Mouse (Mus musculus) megakaryocyte, embryonic 14.5 days (primary cell): ENCODE measurements around the gene Col12a1. TPM values are rescaled to one million over a fixed set of nuclear protein-coding genes. Genes with fewer than 3 reads are reported as not detected.

Source experiments
- H3K27me3 ChIP-seq: replicated peaks from 2 replicates; pipeline ENCODE3; 2012; ENCODE audit warnings: inconsistent platforms
- H3K36me3 ChIP-seq: replicated peaks from 2 replicates; pipeline ENCODE3; 2012; ENCODE audit warnings: low read length, inconsistent platforms, mixed read lengths
- H3K4me1 ChIP-seq: 2 replicates; pipeline ENCODE4 v1.6.1; 2012; ENCODE audit warnings: inconsistent platforms
- H3K4me3 ChIP-seq: replicated peaks from 2 replicates; pipeline ENCODE3; 2012; ENCODE audit warnings: moderate library complexity, mild to moderate bottlenecking, inconsistent platforms
- H3K9me3 ChIP-seq: 2 replicates; pipeline ENCODE4 v1.6.1; 2012; ENCODE audit warnings: inconsistent platforms
- FLI1 ChIP-seq: IDR thresholded peaks from 2 replicates; pipeline ENCODE4 v1.6.1; 2012; ENCODE audit warnings: low read length, inconsistent platforms, mixed read lengths
- GATA1 ChIP-seq: IDR thresholded peaks from 3 replicates; pipeline ENCODE4 v1.6.1; 2012; ENCODE audit warnings: mixed read lengths, low read length, inconsistent platforms, borderline replicate concordance
- polyA plus RNA-seq: library from polyadenylated mRNA; stranded (reverse); fragments of >175 nt; gene quantifications from 2 replicates; pipeline ENCODE4 v1.2.3, GENCODE M21; 2012; ENCODE audit warnings: low replicate concordance; ENCODE audit not compliant: insufficient read depth

Gene Col12a1
- polyA plus RNA-seq, 1 experiment = 0.38 TPM

GRCm38 (mm10) chr9:79637879-79638278, 80.8 kb downstream of the Col12a1 start:
- Histone ChIP-seq H3K36me3 (no peaks in the 10 kb centered on the region), H3K4me1 (no peaks in the 10 kb centered on the region), H3K9me3 (no peaks in the 10 kb centered on the region), H3K27me3 (no peaks in the 10 kb centered on the region), H3K4me3 (no peak overlapping the region)
- no peak for TF ChIP-seq FLI1
- TF ChIP-seq GATA1 = no peak

GRCm38 (mm10) chr9:79634076-79634475, 84.6 kb downstream of the Col12a1 start:
- no peak overlapping the region for H3K4me3 ChIP-seq
- no peaks in the 10 kb centered on the region for H3K27me3 ChIP-seq
- TF ChIP-seq GATA1 (no peak), FLI1 (no peak)
- no peaks in the 10 kb centered on the region for H3K36me3 ChIP-seq
- no peaks in the 10 kb centered on the region for H3K9me3 ChIP-seq
- H3K4me1 ChIP-seq = no peaks in the 10 kb centered on the region

- H3K9me3 ChIP-seq = no peaks in the 10 kb centered on the region
- H3K36me3 ChIP-seq = no peaks in the 10 kb centered on the region
- no peaks in the 10 kb centered on the region for H3K27me3 ChIP-seq
- no peak overlapping the region for H3K4me3 ChIP-seq
- TF ChIP-seq GATA1 (no peak), FLI1 (no peak)
- no peaks in the 10 kb centered on the region for H3K4me1 ChIP-seq
These were observed 87.4 kb downstream of the Col12a1 start for GRCm38 (mm10) chr9:79631186-79631585.

GRCm38 (mm10) chr9:79618839-79619597, 99.6 kb downstream of the Col12a1 start:
- no peaks in the 10 kb centered on the region for H3K27me3 ChIP-seq
- no peak overlapping the region for H3K4me3 ChIP-seq
- no peak for TF ChIP-seq GATA1
- no peak for TF ChIP-seq FLI1
- H3K4me1 ChIP-seq = no peaks in the 10 kb centered on the region; the same call in 1 of the 2 replicates
- H3K9me3 ChIP-seq = no peaks in the 10 kb centered on the region
- no peaks in the 10 kb centered on the region for H3K36me3 ChIP-seq

GRCm38 (mm10) chr9:79617336-79617735, 101.3 kb downstream of the Col12a1 start:
- no peaks in the 10 kb centered on the region for H3K9me3 ChIP-seq
- TF ChIP-seq GATA1 (no peak), FLI1 (no peak)
- H3K4me1 ChIP-seq = no peaks in the 10 kb centered on the region; the same call in 1 of the 2 replicates
- H3K4me3 ChIP-seq = no peak overlapping the region
- H3K27me3 ChIP-seq = no peaks in the 10 kb centered on the region
- no peaks in the 10 kb centered on the region for H3K36me3 ChIP-seq

- no peak for TF ChIP-seq FLI1
- TF ChIP-seq GATA1 = no peak
- H3K36me3 ChIP-seq = no peaks in the 10 kb centered on the region
- H3K4me1 ChIP-seq = no peaks in the 10 kb centered on the region; the same call in 1 of the 2 replicates
These were observed 102.6 kb downstream of the Col12a1 start for GRCm38 (mm10) chr9:79616040-79616439.

GRCm38 (mm10) chr9:79610286-79610685, 108.3 kb downstream of the Col12a1 start:
- Histone ChIP-seq H3K4me1 (peaks cover 4% of the 10 kb centered on the region; the same call in 1 of the 2 replicates), H3K27me3 (no peaks in the 10 kb centered on the region), H3K9me3 (no peaks in the 10 kb centered on the region), H3K4me3 (no peak overlapping the region), H3K36me3 (no peaks in the 10 kb centered on the region)
- TF ChIP-seq GATA1 (no peak), FLI1 (no peak)

More at GRCm38 (mm10) chr9:79616040-79616439, 102.6 kb downstream of the Col12a1 start:
- no peak overlapping the region for H3K4me3 ChIP-seq
- H3K9me3 ChIP-seq = no peaks in the 10 kb centered on the region
- H3K27me3 ChIP-seq = no peaks in the 10 kb centered on the region

GRCm38 (mm10) chr9:79609661-79610060, 109.0 kb downstream of the Col12a1 start:
- H3K4me1 ChIP-seq = peaks cover 4% of the 10 kb centered on the region; the same call in 1 of the 2 replicates
- no peaks in the 10 kb centered on the region for H3K9me3 ChIP-seq

GRCm38 (mm10) chr9:79608795-79609194, 109.8 kb downstream of the Col12a1 start:
- no peaks in the 10 kb centered on the region for H3K27me3 ChIP-seq
- H3K9me3 ChIP-seq = no peaks in the 10 kb centered on the region
- no peaks in the 10 kb centered on the region for H3K36me3 ChIP-seq
- H3K4me1 ChIP-seq = peaks cover 4% of the 10 kb centered on the region; the same call in 1 of the 2 replicates
- no peak overlapping the region for H3K4me3 ChIP-seq
- no peak for TF ChIP-seq FLI1
- no peak for TF ChIP-seq GATA1

More at GRCm38 (mm10) chr9:79609661-79610060, 109.0 kb downstream of the Col12a1 start:
- H3K4me3 ChIP-seq = no peak overlapping the region
- no peaks in the 10 kb centered on the region for H3K27me3 ChIP-seq
- no peak for TF ChIP-seq GATA1
- no peak for TF ChIP-seq FLI1
- no peaks in the 10 kb centered on the region for H3K36me3 ChIP-seq

GRCm38 (mm10) chr9:79608062-79608531, 110.5 kb downstream of the Col12a1 start:
- H3K27me3 ChIP-seq = no peaks in the 10 kb centered on the region
- H3K4me3 ChIP-seq = no peak overlapping the region
- H3K9me3 ChIP-seq = no peaks in the 10 kb centered on the region
- H3K4me1 ChIP-seq = peaks cover 4% of the 10 kb centered on the region; the same call in 1 of the 2 replicates
- H3K36me3 ChIP-seq = no peaks in the 10 kb centered on the region
- no peak for TF ChIP-seq GATA1
- TF ChIP-seq FLI1 = no peak
